Mouse (Mus musculus) MEL (cell line): ENCODE data around the gene Cbl.

Experiments used
- CTCF ChIP-seq, 3 experiments: IDR thresholded peaks in 2 of 3; conservative IDR thresholded peaks in 1 of 3; 2 replicates each; pipeline ENCODE4 v1.5.1; 2011 to 2012; ENCODE audit warnings: low read length in 3 of 3, low read depth in 2 of 3, mild to moderate bottlenecking in 2 of 3, improper control_type of control experiment in 1 of 3, inconsistent platforms in 1 of 3, mixed read lengths in 1 of 3, moderate library complexity in 1 of 3; ENCODE audit not compliant: control insufficient read depth in 1 of 3, insufficient read depth in 1 of 3, poor library complexity in 1 of 3, severe bottlenecking in 1 of 3
- E2F4 ChIP-seq: IDR thresholded peaks from 2 replicates; pipeline ENCODE4 v1.6.1; 2011; ENCODE audit warnings: low read depth, low read length, improper control_type of control experiment, borderline replicate concordance
- EP300 ChIP-seq, 2 experiments: IDR thresholded peaks; 2 replicates each; pipeline ENCODE4 v1.6.1; 2011; ENCODE audit warnings: improper control_type of control experiment in 2 of 2, low read length in 2 of 2, low read depth in 1 of 2, mild to moderate bottlenecking in 1 of 2
- ETS1 ChIP-seq: IDR thresholded peaks from 2 replicates; pipeline ENCODE4 v1.6.1; 2012; ENCODE audit warnings: low read depth, mild to moderate bottlenecking, inconsistent platforms, low read length, improper control_type of control experiment, moderate library complexity
- HCFC1 ChIP-seq: IDR thresholded peaks from 2 replicates; pipeline ENCODE4 v1.6.1; 2012; ENCODE audit warnings: low read depth, mild to moderate bottlenecking, inconsistent platforms, low read length, improper control_type of control experiment, moderate library complexity
- KAT2A ChIP-seq: conservative IDR thresholded peaks from 2 replicates; pipeline ENCODE4 v1.6.1; 2012; ENCODE audit warnings: low read depth, low read length, improper control_type of control experiment, inconsistent platforms
- NELFE ChIP-seq: IDR thresholded peaks from 2 replicates; pipeline ENCODE4 v1.6.1; 2011; ENCODE audit warnings: low read depth, low read length, improper control_type of control experiment
- RAD21 ChIP-seq: IDR thresholded peaks from 2 replicates; pipeline ENCODE4 v1.6.1; 2011; ENCODE audit warnings: mild to moderate bottlenecking, low read depth, low read length, improper control_type of control experiment
- UBTF ChIP-seq: IDR thresholded peaks from 2 replicates; pipeline ENCODE4 v1.6.1; 2012; ENCODE audit warnings: low read depth, mild to moderate bottlenecking, inconsistent platforms, low read length, improper control_type of control experiment, moderate library complexity, borderline replicate concordance; ENCODE audit not compliant: insufficient read depth
- USF2 ChIP-seq, 2 experiments: IDR thresholded peaks; 2 replicates each; pipeline ENCODE4 v1.6.1; 2011 to 2012; ENCODE audit warnings: improper control_type of control experiment in 2 of 2, low read length in 2 of 2, borderline replicate concordance in 1 of 2, inconsistent platforms in 1 of 2, low read depth in 1 of 2, mild to moderate bottlenecking in 1 of 2; ENCODE audit not compliant: insufficient read depth in 1 of 2

DNA sequence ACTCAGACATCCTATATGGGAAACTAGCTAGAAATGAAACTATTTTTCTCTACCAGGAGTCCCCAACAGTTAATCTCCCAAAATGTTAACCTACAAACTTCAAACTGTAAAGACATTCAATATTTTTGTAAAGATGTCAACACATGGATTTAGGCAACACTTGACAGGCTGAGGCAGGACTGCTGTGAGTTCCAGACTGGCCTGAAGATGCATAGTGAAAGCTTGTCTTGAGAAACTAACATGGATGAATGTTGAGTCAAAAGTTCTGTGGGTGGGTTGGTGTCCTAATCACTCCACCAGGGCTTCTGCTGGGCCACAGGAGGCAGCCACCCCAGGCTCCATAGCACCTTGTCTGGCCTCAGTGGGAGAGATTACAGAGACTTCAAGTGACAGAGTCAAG, 2.2 kb downstream of the Cbl start:
- no peak for TF ChIP-seq EP300 (IDR thresholded peaks at IDR 0.05; ENCODE audit: low read depth in 1 of 2, low read length in 2 of 2)
- no peak for TF ChIP-seq CTCF (IDR thresholded peaks at IDR 0.05 in 2 of 3, conservative IDR thresholded peaks at IDR 0.05 in 1 of 3; ENCODE audit: control insufficient read depth in 1 of 3, insufficient read depth in 1 of 3, low read depth in 2 of 3, low read length in 3 of 3, poor library complexity in 1 of 3, severe bottlenecking in 1 of 3)
- TF ChIP-seq HCFC1 = no peak
- no peak for TF ChIP-seq RAD21
- no peak for TF ChIP-seq E2F4
- no peak for TF ChIP-seq USF2 (IDR thresholded peaks at IDR 0.05; ENCODE audit: borderline replicate concordance in 1 of 2, insufficient read depth in 1 of 2, low read depth in 1 of 2, low read length in 2 of 2)
- no peak for TF ChIP-seq ETS1
- no peak for TF ChIP-seq KAT2A
- no peak for TF ChIP-seq NELFE
- TF ChIP-seq UBTF = no peak
